Mouse (Mus musculus): ENCODE results near the gene Stk39.

Stk39 gene

DNA sequence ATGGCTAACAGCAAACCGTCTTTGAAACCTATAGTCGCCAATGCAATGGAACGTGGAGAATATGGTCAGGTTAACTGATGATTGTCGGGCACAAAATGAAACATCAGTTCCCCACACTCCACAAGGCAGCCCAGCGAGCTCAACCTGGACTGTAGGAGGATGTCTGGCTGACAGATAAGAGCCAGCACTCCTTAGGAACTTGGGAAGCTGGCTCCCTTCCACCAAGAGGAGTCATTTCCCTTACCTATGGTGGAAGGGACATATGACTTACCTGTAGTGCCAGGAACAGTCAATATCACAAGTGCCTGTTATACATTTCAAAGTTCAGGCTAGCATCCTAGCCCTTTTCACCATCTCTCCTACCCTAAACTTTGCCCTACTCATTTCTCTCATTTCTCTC lies 14.0 kb downstream of the Stk39 start:
- no peak for DNase-seq (ENCODE audit: low read depth, low spot score)

DNA sequence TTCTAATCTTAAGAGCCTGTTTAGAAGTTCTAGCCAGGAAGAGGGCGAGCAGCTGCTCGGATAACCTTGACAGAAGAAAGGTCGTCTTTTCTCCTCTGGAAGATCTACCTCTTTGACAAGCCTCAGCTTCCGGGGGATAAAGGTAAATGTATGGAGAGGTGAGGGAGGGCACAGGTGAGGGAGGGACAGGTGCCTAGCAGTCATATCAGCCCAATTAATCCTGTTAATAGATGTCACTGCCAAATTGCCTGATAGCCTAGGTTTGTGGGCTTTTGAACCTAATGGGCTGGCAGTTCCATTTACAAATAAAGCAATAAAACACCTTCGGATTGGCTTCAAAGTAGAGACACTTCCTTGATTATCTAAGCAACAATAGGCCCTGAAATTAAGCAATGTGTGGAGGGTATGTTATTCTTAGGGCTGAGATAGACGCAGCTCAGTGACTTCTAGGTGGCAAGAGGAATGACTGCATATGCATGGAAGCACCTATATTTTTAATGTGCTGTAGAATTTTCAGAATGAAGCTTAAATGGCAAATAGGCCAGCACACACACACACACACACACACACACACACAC lies 14.5 kb downstream of the Stk39 start:
- DNase-seq (ENCODE audit: low read depth, low spot score) = no peak

DNA sequence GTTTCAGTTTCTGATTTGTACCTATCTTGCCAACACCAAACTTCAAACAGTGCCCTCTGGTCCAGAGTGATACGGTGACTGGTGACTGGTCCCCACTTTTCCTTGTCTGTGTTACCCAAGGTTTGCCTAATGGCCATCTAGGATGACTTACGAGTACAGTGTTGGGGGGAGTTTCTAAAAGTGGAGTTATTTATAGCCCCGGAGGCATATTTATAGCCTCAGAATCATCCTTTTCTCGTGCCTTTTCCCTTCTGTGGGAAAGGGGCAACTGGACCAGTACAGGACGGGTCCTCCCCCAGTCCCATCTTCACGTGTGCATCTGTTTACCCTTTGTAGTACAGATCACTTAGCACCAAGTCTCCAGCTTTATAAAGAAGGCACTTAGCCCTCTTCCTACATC lies 15.2 kb downstream of the Stk39 start:
- no peak for DNase-seq (ENCODE audit: low read depth, low spot score)

DNA sequence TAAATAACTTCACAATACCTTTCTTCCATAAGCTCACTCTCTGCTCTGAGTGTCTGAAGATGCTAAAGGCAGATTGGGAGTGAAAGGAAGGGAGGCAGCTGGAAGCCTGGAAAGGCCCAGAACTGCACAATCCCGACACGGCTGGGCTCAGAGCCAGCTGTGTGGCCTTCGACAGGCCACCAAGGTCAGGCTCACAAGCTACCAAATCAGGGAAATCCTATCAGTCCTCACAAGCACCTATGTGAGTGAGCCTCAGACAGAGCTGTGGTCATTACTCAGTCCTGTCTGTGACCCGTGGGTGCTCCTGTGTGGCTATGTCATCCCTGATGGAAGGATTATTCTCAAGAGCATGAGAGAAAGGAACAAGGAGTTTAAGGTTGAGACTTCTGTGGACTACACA lies 19.7 kb downstream of the Stk39 start:
- no peak for DNase-seq (ENCODE audit: low read depth, low spot score)

DNA sequence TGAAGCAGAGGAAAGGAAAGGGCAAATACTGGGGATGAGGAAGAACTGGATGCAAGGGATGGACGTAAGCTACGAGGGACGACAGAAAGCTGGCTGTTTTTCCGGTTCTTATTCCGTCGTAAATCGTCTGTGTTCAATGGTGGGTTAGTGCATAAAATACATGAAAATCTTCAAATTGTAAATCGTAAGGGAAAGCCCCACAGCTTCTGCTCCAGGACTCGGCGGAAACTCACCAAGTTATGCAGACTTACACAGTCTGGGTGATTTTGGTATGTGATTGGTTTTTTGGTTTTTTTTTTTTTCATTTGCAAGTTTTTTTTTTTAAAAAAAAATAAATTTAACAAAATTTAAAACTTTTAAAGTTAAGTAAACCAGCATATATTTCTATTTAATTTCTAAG lies 24.0 kb downstream of the Stk39 start:
- DNase-seq (ENCODE audit: low read depth, low spot score) = no peak

DNA sequence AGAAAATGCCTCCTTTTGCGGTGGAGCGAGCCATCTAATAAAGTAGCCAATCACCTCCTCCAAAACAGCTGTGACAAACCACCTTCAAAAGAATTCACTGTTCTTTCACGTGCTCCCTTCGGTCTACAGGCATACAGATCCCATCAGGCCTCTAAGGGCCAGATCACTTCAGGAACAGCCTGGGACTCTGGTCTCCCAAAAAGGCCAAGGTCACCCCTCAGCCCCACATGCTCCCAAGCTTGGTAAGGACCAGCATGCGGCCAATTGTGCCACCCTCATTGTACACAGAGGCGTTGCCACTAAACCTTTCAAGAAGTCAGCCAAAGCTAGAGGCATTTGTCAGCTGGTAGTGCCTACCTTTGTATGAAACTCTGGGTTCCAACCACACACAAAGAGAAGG lies 28.9 kb downstream of the Stk39 start:
- DNase-seq (ENCODE audit: low read depth, low spot score) = no peak

DNA sequence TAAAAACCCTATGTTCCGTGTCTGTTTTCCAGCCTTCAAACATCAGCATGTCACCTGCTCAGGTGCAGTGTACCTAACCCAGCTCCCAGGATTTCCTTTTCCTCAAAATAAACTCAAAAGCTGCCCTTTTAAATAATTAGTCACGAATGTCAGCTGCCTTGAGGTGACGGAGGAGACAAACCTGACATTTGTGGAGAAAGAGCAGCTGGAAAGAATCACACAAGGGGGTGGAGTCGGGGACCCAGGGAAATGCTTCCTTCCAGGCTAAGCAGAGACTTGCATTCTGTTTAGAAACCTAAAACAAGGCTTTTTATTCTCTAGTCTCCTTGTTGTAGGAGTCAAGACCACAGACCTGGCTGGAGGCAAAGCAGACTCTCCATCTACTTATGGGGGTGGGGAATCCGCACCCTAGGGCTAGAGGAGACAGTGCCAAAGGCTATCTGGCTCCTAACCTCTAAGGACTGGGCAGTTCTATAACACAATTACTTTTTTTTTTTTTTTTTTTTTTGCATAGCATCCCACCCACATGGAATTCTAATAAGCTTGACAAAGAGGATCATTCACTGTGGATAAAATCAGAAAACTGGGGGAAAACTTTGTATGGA lies 29.9 kb downstream of the Stk39 start:
- DNase-seq (ENCODE audit: low read depth, low spot score) = no peak

DNA sequence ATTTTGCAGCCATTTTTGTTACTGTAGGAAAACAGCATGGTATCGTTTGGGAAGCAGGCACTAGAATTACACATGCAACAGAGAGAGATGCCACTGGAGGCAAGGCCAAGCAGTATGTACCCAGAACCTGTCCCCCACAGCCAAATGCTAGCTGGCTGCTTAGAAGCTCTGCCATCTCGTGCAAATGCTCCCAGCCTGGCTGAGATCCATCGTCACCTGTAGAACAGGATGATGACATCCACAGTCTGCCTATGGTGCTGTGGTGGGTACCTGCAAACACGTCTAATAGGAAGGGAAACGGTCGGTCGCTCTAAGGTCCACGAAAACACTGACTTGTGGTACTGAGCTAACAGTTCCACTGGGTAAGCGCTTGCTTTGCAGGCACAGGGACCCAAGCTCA lies 32.5 kb downstream of the Stk39 start:
- no peak for DNase-seq (ENCODE audit: low read depth, low spot score)

DNA sequence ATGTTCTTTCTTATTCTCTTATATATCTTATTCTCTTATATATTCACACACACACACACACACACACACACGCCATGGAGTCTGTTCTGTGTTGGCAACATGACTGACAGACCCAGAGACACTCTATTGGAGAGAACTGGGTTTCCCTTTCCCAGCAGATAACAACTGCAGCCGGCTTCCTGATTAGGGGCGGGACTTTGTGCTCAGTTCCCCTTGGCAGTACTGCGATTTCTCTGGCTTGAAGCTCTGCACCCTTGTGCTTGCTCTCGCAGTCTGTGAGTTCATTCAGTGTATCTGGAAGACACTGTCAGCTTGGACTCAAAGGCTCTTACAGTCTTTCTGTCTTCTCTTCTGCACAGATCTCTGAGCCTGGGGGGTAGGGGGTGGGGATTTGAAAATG lies 34.1 kb downstream of the Stk39 start:
- no peak for DNase-seq (ENCODE audit: low read depth, low spot score)

DNA sequence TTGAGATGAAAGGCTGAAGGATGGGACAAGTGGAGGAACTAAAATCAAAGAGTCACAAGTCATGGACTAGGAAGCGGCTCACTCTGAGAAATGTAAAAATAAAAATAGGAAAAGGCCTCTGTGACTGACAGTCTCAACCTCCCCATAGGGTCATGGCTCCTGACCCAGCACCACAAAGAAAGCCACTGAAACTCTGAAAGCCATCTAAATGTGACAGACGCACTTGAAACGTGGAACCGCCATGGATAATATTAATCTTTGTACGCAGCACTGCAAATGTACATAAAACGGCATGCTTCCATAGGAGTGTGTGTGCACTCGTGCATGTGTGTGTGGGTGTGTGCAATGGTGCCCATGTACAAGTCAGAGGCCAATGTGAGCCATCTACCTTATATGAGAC lies 34.9 kb downstream of the Stk39 start:
- no peak for DNase-seq (ENCODE audit: low read depth, low spot score)

DNA sequence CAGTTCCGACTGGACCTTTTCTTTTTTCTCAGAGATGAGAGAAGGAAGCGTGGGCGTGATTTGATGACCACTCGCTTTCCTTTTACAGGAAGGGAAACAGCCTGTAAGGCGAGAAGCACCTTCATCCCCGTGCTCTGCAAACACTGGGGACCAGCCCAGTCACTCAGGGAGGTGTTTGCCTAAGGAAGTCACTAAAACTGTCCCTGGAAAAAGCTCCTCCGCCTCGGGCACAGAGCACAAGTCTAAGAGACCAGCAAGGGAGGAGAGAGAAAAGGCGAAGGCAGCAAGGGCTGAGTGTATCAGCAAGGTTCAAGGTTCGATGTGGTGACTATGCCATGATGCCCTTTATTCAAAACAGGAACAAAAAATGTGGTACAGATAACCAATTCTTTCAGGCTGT lies 35.8 kb downstream of the Stk39 start:
- no peak for DNase-seq (ENCODE audit: low read depth, low spot score)

DNA sequence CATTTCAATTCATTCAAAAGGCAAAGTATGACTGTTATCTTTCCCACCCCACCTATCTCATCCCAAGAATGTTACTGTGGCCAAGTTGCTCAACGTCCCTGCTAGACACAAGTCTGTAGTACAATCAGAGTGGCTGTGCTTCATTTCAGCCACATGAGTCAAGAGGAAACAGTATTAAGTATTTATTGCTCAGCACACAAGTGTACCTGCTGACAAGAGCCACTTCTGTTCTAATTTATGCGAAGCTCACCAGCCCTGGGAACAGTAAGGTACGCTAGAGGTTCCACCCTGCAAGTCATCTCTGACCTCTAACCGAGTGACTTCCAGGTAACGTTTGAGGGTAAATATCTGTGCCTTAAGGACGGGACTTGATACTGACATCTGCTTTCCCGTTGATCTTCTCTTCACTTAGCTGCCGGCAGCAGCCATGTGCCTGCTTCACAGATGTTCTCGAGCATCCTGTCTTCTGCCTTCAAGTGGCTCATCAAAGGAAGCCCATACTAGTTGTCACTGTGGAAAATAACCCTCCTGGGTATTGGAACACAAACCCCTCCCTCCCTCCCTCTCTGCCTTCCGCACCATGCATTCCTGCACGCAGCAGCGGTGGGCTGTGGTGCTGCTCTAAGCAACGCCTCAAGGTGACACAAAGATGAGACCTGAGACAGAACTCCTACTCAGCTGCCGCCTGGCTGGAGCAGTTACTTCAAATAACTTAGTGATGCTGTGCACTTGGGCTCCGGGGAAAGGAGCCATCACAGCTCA lies 36.4 kb downstream of the Stk39 start:
- DNase-seq (ENCODE audit: low read depth, low spot score) = no peak

DNA sequence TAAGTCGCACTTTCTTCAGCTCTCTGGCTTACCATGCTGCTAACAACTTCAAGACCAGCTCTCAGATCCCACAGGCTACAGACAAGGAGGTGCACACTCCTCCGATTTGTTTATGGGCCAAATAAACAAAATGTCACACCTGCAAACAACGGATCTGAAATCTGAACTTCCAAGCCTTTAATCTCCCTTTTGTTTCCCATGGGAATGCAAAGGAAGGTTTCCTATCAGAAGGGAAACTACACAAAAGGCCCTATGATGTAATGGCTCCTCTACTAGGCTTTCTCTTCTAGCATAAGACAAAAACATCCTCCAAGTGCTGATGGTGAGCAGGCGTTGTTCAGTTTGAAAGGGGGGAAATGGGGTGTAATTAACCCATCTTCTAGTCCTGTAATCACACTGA lies 37.1 kb downstream of the Stk39 start:
- DNase-seq (ENCODE audit: low read depth, low spot score) = no peak

DNA sequence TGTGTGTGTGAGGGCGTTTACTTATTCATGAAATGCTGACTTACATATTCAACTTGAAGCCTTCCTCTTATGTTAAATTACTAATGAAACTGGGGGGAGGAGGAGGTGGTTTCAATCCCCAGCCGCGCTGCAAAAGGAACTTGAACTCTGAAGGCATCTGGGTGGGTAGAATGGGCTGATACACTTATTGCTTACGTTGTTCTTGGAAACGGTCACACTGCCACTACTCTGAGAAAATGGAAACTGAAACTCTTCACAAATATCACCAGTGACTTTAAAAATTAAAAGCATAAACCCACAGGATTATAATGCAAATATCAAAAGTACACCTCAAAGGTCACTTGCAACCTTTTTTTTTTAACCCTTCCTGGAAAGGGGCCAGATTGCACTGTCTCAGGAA lies 37.5 kb downstream of the Stk39 start:
- no peak for DNase-seq (ENCODE audit: low read depth, low spot score)

DNA sequence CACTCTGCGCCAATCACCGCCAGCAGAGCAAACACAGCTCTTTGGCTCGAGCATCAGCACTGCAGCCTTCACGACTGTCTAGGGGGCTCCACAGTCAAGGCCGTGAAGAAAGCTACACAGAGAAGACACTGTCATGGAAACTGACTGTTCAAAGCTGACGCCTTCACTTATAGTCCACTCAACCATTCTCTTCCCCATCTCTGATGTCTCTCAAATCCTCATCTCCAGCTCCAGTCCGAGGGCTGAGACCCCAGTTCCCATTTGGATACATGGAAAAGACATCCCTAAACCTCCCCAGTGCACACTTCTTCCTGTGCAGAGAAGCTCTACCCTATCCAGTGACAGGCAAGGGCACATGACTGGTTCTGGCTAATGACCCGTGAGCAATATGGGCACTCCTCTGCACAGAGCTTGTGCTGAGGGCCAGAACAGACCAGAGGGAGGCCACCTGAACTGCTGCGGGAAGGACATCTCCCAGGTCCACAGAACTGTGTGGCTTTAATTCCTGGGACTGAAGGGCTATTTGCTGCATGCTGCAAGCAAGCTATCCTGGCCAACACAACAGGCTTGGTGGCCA lies 38.2 kb downstream of the Stk39 start:
- DNase-seq (ENCODE audit: low read depth, low spot score) = no peak

DNA sequence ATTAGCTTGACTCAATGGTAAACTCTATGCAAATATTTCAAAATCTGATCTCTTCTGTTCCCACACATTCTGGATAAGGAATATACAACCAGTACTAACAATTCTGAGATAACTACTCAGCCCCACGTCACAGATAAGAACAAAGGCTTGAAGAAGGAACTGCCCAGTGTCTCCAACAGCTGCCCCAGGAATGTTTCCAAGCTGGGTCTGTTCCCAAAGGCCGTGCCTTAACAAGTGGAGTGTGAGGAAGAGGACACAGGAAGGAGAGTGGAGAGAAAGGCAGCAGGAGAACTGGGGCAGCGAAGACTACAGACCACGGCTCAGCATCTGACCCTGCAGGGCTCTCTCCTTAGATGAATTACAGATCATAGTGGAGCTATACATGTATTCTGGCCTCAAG lies 39.2 kb downstream of the Stk39 start:
- DNase-seq (ENCODE audit: low read depth, low spot score) = no peak

DNA sequence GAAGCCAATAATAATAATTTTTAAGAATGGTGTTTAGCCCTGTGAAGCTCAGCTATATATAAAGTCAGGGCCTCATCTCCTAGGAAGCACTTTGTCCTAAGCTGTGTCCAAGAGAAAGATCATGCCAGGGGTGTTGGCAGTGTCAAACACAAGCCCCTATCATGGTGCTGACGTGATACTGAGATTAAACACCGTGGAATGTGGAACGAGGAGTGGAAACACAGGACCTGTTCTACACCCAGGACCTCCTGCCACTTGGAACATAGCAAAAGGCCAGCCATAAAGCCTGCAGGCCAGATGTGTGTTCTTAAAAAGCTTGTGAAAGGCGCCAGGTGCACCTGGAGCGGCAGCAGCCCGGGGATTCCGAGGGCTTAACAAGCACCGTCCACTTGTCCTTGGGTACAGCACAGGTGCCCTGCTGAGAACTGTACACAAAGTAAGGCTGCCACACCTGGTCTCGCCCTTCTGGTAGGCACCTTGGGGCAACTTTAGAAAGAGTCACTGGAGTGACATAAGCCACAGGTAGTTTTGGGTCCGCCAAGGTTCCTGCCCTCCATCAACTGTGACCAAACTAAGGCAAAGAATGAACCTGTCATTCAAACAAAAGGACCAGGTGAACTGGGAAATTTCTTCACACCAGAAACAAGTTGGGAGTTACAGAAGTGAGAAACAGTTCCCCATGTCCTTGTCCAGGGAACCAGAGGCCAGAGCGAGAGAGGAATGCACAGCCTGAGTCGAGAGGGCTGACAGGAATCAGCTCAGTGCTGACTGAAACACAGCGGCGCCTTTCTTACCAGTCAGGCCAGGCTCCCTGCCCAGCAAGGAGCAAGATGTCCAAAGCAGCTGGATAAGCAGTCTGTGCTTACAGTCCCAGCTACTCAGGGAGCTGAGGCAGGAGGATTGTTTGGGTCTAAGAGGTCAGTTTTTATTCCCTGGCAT lies 40.8 kb downstream of the Stk39 start:
- no peak for DNase-seq (ENCODE audit: low read depth, low spot score)

DNA sequence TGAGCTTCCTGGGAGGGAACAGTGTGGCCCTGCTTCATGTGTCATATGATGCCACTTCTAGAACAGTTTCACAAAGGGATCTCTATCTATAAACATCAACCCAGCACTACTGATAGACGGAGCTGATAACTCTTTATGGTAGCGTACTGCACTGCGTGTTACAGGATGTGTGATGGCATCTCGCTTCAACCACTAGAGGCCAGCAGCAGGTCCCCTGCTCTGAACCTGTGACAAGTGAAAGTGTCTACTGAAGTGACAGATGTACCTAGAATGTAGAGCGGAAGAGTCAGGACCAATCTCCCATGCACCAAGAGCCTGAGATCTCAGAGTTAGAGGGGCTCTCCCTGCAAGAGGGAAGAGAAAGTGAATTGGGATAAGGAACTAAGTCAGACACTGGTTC lies 41.6 kb downstream of the Stk39 start:
- no peak for DNase-seq (ENCODE audit: low read depth, low spot score)

DNA sequence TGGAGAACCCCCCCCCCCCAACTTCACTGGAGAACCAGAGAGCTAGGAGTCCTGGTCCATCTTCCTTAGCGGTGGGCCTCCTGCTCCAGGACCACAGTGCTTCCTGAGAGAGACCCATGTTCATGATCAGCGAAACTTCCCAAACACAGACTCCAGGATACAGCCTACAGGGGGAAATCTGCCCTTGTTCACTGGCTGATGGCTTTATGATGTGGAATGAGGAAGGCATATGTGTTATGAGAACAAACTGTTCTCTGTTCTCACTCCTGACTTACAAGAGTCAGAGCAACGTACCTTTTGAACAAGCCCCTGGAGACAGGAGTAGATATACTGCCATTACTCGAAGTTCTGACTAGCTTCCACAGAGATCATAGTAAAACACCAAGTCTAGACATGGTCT lies 42.6 kb downstream of the Stk39 start:
- no peak for DNase-seq (ENCODE audit: low read depth, low spot score)

DNA sequence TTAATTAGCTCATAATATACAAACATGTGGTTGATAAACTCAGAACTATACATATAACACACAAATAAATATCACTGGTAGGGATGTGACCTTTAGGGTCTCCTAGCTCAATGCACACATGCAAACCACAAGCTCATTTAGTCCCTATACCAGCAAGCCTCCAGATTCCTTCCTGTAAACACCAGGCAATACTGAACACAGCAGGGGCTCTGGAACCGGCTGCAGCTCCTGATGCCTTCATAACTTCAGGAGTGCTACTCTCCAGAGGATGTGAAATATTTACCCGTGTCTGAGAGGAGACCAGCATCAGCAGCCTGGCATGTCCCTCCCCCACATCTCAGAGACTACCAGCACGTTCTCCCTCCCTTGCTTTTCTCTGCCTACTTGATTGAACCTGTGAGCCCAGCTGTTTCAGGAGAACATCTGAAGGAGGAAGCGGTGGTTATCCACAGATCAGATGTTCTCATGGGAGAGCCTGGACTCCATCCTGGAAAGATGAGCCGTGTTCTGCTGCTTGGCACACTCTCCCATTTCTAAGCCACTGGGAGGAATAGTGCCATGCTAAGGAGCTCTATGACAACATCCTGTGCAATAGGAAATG lies 45.0 kb downstream of the Stk39 start:
- no peak for DNase-seq (ENCODE audit: low read depth, low spot score)

DNA sequence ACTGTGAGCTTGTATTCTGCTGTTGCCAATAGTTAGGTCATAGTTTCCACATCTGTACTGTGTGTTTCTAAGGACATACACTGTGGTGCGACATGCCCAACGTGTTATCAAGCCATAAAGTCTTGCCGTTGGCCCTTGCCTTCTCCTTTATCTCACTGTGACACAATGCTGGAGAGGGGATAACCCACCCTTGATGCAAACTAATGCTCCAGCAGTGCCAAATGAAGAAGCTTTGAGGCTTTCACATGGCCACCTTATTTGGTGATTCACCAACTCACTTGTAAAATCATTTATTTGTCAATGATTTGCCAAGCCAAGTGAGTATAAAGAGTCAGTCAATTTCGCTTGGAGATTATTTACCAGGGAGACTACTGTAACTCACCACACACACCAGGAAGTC lies 46.0 kb downstream of the Stk39 start:
- DNase-seq (ENCODE audit: low read depth, low spot score) = no peak

DNA sequence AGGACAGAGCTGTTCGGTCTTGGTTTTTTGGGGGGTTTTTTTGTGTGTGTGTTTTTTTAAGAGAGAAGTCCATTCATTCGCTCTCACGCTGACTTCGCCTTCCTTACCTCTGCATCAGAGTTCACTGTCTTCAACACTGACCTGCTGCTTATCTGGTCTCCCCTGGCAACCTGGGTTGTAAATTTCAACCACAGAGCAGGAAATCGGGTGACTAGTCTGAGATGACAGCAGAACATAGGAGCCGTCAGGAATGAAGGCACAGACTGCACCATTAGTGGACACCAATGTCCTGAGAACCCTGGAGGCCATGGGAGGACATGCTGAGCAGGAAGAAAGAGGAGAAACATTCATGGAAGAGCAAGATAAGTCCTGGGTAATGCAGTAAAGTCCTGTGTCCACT lies 51.1 kb downstream of the Stk39 start:
- DNase-seq (ENCODE audit: low read depth, low spot score) = no peak
